Mouse (Mus musculus): ENCODE measurements at regions not wholly inside any gene's neighbourhood (a gene's known extent, or its start where the extent isn't known, plus 50 kb on each side); places are given as distances from the start of the nearest gene placed in this dataset.

DNA sequence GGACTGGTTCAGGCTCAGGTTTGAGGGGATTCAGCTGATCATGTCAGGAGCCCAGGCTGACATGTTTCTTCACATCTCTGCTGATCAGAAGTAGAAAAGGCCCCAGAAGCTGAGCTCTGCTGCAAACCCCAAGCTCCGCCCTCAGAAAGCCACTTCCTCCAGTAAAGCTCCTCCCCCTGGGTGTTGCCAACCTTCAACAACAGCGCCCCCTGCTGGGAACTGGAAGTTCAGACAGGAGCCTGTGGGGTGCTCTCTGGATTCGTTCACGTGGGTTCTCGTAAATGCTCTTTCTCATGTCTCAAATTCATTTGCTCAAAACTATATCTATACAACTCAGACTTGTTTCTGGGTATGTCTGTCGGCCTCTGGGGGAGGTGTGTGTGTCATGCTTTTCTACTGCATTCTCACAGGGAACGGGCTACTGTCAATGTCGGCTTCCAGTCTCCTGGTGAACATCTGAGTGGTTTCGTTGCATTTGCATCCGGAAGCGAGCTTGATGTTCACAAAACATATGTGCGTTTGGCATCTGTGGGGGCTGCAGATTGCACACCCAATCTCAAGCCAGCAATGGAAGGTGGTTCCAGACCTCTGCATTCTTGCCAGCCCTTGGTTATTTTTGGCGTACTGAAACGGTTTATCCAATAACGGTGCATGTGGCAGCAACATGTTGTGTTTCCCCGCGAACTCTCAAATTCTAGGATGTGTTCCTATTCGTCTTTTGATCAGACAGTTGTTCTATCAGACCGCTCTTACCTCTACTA, 174.3 kb downstream of the Cryba4 start:
- Histone ChIP-seq H3K36me3 (no peaks in the 10 kb centered on the region), H3K27me3 (no peaks in the 10 kb centered on the region), H3K27ac (no peak overlapping the region), H3K9ac (no peak overlapping the region), H3K4me3 (no peak overlapping the region), H3K4me2 (replicated peaks) (no peak overlapping the region), H3K9me3 (no peaks in the 10 kb centered on the region), H3K4me1 (0 out of 2 replicates have a peak, but pooled peaks cover 4% of the 10 kb centered on the region)
- 79% methylated on average over 19 of the region's 19 CpGs for WGBS
- ATAC-seq (ENCODE audit: insufficient number of reproducible peaks, insufficient read depth, low FRiP score, low TSS enrichment), result no peak

DNA sequence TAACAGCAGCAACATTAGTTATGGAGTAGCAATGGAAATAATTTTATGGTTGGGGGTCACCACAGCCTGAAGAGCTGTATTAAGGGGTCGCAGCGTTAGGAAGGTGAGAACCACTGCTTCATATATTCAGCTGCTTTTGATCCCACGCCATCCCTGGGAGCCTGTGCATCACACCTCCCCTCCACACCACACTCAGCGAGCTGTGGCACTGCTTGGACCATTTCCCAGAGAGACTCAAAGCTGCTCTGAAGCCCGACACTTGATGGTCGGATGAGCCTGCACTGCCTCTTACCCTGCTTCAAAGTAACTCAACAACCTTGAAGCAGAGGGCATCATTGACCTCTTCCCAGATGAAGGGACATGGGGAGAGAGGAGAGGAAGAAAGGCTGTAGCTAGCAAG, 171.3 kb downstream of the Cryba4 start:
- Histone ChIP-seq H3K4me2 (replicated peaks) (no peak overlapping the region), H3K36me3 (no peaks in the 10 kb centered on the region), H3K4me1 (0 out of 2 replicates have a peak, but pooled peaks cover 4% of the 10 kb centered on the region), H3K27me3 (no peaks in the 10 kb centered on the region), H3K9ac (no peak overlapping the region), H3K4me3 (no peak overlapping the region), H3K9me3 (no peaks in the 10 kb centered on the region), H3K27ac (no peak overlapping the region)
- 69% methylated on average over 6 of the region's 6 CpGs for WGBS
- no peak for ATAC-seq (ENCODE audit: insufficient number of reproducible peaks, insufficient read depth, low FRiP score, low TSS enrichment)

DNA sequence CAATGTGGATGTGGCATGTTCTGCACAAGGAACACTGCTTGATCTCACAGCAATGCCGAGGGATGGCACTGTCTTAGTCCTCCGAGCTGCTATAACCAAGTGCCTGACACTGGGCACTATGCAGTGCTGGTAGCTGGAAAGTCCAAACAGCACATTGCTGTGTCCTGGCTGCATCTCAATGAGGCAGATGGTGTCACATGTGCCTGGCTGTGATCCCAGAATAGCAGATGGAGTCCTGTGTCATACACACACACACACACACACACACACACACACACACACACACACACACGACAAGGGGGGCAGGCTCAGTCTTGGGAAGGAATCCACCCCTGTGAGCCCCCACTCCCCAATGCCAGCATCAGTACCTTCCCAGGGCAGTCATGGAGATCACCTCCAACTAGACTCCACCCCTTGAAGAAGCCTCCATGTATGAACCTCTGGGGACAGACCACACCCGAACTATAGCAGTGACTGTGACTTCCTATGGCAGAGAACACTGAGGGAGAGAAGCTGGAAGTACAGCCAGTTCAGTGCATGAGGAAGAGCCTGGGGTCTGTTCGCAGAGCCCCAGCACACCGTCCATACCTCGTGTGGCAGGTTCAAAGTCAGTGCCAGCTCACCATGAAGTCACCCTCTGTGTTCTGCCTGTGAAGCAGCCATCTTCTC, 160.3 kb downstream of the Cryba4 start:
- H3K36me3 ChIP-seq, result no peaks in the 10 kb centered on the region
- H3K9me3 ChIP-seq, result no peaks in the 10 kb centered on the region; the same call in 1 of the 2 replicates
- no peak overlapping the region for H3K27ac ChIP-seq
- H3K4me3 ChIP-seq, result no peak overlapping the region
- no peaks in the 10 kb centered on the region for H3K27me3 ChIP-seq
- H3K9ac ChIP-seq, result no peak overlapping the region
- no peaks in the 10 kb centered on the region for H3K4me1 ChIP-seq
- 83% methylated on average over 7 of the region's 7 CpGs for WGBS
- no peak for ATAC-seq (ENCODE audit: insufficient number of reproducible peaks, insufficient read depth, low FRiP score, low TSS enrichment)
- no peak overlapping the region for H3K4me2 ChIP-seq (replicated peaks)

DNA sequence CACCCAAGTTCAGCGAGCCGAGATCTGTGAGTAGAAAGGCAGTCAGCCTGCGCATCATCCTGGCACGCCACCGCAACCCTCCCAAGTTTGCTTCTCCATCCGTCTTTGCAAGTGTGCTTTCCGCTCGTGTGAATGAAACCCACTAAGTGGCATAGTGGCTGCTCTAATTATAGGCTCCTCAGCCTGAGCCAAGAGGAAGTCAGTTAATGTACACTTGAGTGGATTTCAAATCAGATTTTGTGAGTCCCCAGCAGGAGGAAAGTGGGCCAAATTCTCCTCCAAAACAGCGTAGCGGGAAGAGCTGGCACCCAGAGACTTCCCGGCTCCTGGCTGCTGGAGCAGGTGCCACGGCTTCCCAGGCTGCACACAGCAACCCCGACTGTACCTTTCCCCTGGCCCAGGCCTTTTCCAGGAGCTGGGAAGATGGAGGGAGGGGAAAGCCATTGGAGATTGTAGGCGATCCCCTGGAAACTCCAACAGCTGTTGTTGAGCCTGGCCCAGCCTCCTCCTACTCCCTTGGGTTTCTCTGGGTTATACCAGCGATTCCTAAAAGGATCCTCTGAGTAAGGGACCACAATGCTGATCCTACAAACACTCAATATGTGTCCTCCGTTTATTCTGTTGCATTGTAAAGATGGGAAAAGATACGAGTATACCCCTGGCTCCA, 158.3 kb downstream of the Cryba4 start:
- WGBS, result 79% methylated on average over 17 of the region's 17 CpGs
- H3K4me3 ChIP-seq, result no peak overlapping the region
- ATAC-seq (ENCODE audit: insufficient number of reproducible peaks, insufficient read depth, low FRiP score, low TSS enrichment), result no peak
- H3K4me1 ChIP-seq, result no peaks in the 10 kb centered on the region
- H3K9me3 ChIP-seq, result no peaks in the 10 kb centered on the region; the same call in 1 of the 2 replicates
- H3K27me3 ChIP-seq, result no peaks in the 10 kb centered on the region
- no peak overlapping the region for H3K4me2 ChIP-seq (replicated peaks)
- H3K36me3 ChIP-seq, result no peaks in the 10 kb centered on the region
- H3K9ac ChIP-seq, result no peak overlapping the region
- H3K27ac ChIP-seq, result no peak overlapping the region

DNA sequence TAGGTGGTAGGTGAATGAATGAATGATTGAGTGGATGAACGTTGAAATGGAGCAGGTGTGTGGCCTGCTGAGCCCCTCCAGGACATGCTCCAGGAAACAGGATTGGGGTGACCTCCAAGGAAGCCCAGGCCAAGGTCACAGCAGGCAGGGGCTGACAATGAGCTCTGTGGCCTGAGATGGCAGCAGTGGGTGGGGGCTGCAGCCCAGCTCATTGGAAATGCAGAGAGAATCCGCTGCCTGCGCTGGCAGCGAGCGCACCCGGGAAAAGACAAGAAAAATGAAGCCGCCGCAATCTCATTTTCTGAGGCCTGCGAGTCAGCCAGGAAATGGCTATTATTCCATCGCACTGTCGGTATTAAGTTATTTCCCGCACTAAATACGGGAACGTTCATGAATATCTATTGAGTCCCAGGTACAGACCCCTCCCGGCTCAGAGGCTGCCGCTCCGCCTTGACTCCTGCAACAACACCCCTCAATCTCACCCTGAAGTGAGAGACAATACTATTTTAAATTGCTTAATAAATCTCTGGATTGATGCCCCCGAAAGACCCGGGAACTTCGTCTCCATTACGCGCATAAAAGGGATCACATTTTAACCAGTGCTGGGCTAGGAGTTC, 153.7 kb downstream of the Cryba4 start:
- Histone ChIP-seq H3K27me3 (0 out of 2 replicates have a peak, but pooled peaks cover 4% of the 10 kb centered on the region), H3K4me1 (no peaks in the 10 kb centered on the region), H3K4me2 (replicated peaks) (no peak overlapping the region), H3K4me3 (no peak overlapping the region), H3K9ac (no peak overlapping the region), H3K27ac (no peak overlapping the region), H3K36me3 (no peaks in the 10 kb centered on the region), H3K9me3 (no peaks in the 10 kb centered on the region; the same call in 1 of the 2 replicates)
- 64% methylated on average over 22 of the region's 22 CpGs for WGBS
- no peak for ATAC-seq (ENCODE audit: insufficient number of reproducible peaks, insufficient read depth, low FRiP score, low TSS enrichment)

DNA sequence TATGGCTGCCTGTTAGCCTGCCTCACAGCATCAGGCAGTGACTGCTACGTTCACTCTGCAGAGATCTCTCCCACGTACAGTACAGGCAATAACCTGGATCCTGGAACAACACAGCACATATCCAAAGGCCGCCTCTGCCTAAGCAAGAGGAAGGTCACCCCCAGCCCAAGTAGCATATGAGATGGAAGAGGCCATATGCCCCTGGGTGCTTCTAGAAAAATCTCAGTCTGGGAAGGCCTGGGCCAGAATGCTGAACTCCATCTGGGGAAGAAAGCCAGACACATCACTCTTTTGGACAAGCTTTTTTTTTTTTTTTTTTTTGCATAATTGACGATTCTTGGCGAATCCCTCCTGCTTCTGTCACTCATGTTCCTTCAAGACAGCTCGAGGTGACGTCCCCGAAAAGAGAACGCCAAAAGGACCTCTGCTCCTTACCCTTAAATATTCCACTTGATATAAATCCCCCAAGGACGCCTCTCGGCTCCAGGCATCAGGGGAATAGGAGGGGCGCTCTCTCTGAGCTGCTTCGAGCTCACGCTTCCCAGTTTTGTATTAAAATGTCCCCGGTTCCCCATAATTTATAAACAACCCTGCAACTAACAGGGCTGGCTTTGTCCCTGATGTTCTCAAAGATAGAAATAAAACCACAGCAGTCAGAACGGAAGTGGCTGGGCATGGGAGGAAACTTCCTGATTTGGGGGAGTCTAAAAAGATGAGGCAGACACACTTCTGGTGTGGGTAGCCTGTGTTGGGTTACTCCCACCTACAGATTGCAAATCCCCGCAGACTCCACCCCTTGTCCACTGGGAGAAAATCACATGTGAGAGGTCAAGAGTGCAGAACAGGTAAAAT, 150.4 kb downstream of the Cryba4 start:
- no peak overlapping the region for H3K9ac ChIP-seq
- WGBS, result 77% methylated on average over 17 of the region's 17 CpGs
- ATAC-seq (ENCODE audit: insufficient number of reproducible peaks, insufficient read depth, low FRiP score, low TSS enrichment), result no peak

DNA sequence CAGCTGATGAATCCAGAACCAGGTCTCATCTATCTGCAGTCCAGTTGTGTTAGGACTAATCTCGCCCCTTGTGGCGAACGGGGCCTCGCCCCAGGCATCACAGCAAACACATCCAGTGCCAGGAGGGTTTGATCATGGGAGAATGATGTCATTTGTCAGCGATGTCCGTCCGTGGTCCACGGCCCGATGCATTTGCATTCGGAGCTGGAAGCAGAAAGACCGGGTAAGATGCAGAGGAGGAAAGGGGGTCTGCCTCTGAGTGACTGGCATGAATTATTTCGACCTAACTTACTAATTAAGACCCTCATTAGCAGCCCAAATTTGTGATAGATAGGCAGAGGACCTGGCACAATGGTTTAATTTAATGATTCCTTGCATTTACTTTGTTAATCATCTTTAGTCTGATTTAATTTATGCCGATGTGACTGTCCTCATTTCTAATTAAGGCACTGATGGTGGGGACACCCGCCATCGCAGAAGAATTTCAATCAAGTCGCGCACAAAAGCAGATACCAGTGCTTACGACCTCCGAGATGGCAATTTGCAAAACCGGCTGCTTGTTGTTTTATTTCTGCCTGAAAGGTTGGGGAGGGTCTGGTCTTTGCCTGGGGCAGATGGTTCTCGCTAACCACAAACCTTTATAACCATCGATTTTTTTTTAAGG, 141.9 kb downstream of the Cryba4 start:
- no peak for ATAC-seq (ENCODE audit: insufficient number of reproducible peaks, insufficient read depth, low FRiP score, low TSS enrichment)
- WGBS, result 64% methylated on average over 22 of the region's 22 CpGs

More for the DNA sequence above, 150.4 kb downstream of the Cryba4 start:
- Histone ChIP-seq H3K27ac (no peak overlapping the region), H3K4me3 (no peak overlapping the region), H3K27me3 (0 out of 2 replicates have a peak, but pooled peaks cover 4% of the 10 kb centered on the region), H3K36me3 (no peaks in the 10 kb centered on the region), H3K9me3 (no peaks in the 10 kb centered on the region), H3K4me1 (no peaks in the 10 kb centered on the region), H3K4me2 (replicated peaks) (no peak overlapping the region)

DNA sequence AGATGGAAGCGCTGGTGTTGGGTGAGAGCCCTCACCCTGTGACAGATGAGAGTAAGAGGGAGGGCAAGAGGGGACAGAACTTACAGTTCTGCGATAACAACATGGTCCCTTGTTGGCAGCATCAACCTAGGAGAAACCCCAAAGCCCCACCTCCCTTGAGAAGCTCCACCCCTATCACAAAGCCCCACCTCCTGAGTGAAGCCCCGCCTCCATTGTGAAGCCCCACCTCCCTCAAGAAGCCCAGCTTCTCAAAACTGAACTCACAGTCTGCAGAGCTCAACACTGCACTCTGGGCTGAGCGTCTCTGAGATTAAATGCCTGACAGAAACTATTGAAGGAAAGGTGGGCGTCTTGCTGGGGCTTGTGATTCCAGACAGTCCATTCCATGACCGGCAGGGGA, 131.6 kb downstream of the Cryba4 start:
- no peaks in the 10 kb centered on the region for H3K27me3 ChIP-seq
- no peak for ATAC-seq (ENCODE audit: insufficient number of reproducible peaks, insufficient read depth, low FRiP score, low TSS enrichment)
- no peak overlapping the region for H3K9ac ChIP-seq
- H3K4me1 ChIP-seq, result no peaks in the 10 kb centered on the region
- H3K9me3 ChIP-seq, result no peaks in the 10 kb centered on the region
- H3K36me3 ChIP-seq, result no peaks in the 10 kb centered on the region
- H3K4me3 ChIP-seq, result no peak overlapping the region
- H3K4me2 ChIP-seq (replicated peaks), result no peak overlapping the region
- 72% methylated on average over 6 of the region's 6 CpGs for WGBS
- H3K27ac ChIP-seq, result no peak overlapping the region

More for the DNA sequence above, 141.9 kb downstream of the Cryba4 start:
- Histone ChIP-seq H3K4me2 (replicated peaks) (no peak overlapping the region), H3K27ac (no peak overlapping the region), H3K4me3 (no peak overlapping the region), H3K36me3 (no peaks in the 10 kb centered on the region), H3K27me3 (no peaks in the 10 kb centered on the region), H3K4me1 (no peaks in the 10 kb centered on the region), H3K9ac (no peak overlapping the region), H3K9me3 (no peaks in the 10 kb centered on the region)

DNA sequence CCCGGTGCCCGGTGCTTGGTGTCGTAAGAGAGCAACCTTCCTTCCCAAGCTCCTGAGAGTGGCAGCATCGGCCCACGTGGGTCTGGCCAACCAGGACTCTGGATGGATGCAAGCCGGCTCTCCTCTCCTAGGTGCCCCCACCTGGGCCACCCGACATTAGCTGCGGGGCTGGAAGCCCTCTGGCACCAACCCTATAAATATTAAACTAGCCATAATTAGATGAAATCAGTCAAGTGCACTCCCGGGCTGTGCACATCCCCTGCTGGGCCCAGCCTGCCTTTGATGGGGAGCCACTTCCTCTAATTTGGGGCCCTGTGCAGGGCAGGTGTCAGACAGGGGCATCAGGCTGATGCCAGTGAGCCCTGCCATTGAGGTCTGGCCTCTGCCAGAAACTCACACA, 130.8 kb downstream of the Cryba4 start:
- no peak overlapping the region for H3K27ac ChIP-seq

DNA sequence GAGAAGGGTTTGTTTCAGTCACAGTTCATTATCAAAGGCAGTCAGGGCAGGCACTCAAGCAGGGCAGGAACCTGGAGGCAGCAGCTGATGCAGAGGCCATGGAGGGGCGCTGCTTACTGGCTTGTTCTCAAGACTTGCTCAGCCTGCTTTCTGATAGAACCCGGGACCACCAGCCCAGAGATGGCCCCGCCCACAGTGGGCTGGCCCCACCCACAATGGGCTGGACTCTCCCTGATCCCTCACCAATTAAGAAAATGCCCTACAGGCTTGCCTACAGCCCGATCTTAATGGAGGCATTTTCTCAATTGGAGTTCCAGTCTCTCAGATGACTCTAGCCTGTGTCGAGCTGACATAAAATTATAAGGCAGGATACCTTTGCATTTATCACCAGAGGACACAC, 129.7 kb downstream of the Cryba4 start:
- no peak overlapping the region for H3K4me3 ChIP-seq
- ATAC-seq (ENCODE audit: insufficient number of reproducible peaks, insufficient read depth, low FRiP score, low TSS enrichment), result no peak
- H3K4me1 ChIP-seq, result no peaks in the 10 kb centered on the region
- H3K27ac ChIP-seq, result no peak overlapping the region
- H3K9me3 ChIP-seq, result no peaks in the 10 kb centered on the region
- WGBS, result 13% methylated on average over 5 of the region's 5 CpGs
- no peaks in the 10 kb centered on the region for H3K27me3 ChIP-seq
- no peak overlapping the region for H3K4me2 ChIP-seq (replicated peaks)
- no peak overlapping the region for H3K9ac ChIP-seq
- no peaks in the 10 kb centered on the region for H3K36me3 ChIP-seq

More for the DNA sequence above, 130.8 kb downstream of the Cryba4 start:
- Histone ChIP-seq H3K4me2 (replicated peaks) (no peak overlapping the region), H3K36me3 (no peaks in the 10 kb centered on the region), H3K9me3 (no peaks in the 10 kb centered on the region), H3K9ac (no peak overlapping the region), H3K4me1 (no peaks in the 10 kb centered on the region), H3K4me3 (no peak overlapping the region), H3K27me3 (no peaks in the 10 kb centered on the region)
- no peak for ATAC-seq (ENCODE audit: insufficient number of reproducible peaks, insufficient read depth, low FRiP score, low TSS enrichment)
- 78% methylated on average over 9 of the region's 9 CpGs for WGBS

Measured in embryonic facial prominence, embryonic 12.5 days (tissue).